Mouse (Mus musculus): ENCODE measurements around the gene Nsun4.

DNA sequence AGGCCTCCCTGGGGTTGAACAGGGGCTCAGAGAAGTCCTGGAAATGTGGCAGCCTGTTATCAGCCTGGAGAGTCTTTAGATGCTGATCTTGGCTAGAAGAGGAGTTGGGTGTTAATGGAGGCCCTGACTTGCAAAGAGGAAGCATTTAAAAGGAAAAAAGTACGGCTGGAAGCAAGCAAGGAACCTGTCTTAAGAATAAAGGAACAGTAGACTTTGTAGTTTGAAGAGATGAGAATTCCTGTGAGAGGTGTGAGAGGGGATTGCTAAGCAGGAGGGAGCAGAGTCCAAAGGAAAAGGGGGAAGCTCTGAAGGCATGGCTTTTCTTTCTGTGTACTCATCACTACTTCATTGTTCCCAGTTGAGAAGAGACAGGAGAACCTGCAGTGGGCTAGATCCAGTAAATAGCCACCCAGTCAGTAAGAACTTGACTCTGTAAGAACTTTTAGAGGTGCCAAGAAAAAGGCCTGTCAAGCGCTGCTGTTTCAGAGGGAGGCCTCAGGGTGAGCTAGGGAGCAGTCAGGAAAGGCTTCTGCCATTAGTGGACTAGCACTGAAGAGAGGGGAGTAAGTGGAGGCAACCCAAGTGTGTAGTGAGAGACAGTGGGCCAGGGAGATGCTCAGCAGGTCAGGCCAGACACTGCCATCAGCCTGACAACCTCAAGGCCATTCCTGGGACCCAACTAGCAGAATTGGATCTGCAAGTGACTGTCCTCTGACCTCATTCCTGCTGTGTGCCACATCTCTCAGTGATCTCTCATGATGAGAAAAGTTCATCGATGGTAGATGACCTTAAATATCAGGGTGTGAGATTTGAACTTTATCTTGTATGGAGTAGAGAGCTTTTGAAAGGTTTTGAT is 23.8 kb upstream of the Nsun4 start:
- no peak for TF ChIP-seq GABPA (IDR thresholded peaks at IDR 0.05; ENCODE audit: insufficient replicate concordance, low read depth, low read length)
- TF ChIP-seq EP300 (IDR thresholded peaks at IDR 0.05; ENCODE audit: low read length): no peak
- peak in 1 of 2 experiments; percentile 25; a peak in 2 of 4 replicates for TF ChIP-seq CTCF (conservative IDR thresholded peaks at IDR 0.05 in 1 of 2, IDR thresholded peaks at IDR 0.05 in 1 of 2; ENCODE audit: low read depth in 2 of 2, low read length in 2 of 2)
- TF ChIP-seq HCFC1 (IDR thresholded peaks at IDR 0.05; ENCODE audit: low read depth, low read length): no peak
- no peak for TF ChIP-seq MAFK (IDR thresholded peaks at IDR 0.05; ENCODE audit: insufficient replicate concordance, low read length)
- TF ChIP-seq POLR2A (IDR thresholded peaks at IDR 0.05; ENCODE audit: low read depth, low read length): 0 out of 2 replicates have a peak, but pooled peaks have one; percentile 10
- no peak for TF ChIP-seq MAX (IDR thresholded peaks at IDR 0.05; ENCODE audit: low read length)
- no peak for TF ChIP-seq ZMIZ1 (IDR thresholded peaks at IDR 0.05; ENCODE audit: low read depth, low read length)
- peak; percentile 91 for TF ChIP-seq ZNF384 (IDR thresholded peaks at IDR 0.05; ENCODE audit: low read depth, low read length)
- TF ChIP-seq ZKSCAN1 (IDR thresholded peaks at IDR 0.05; ENCODE audit: borderline replicate concordance, low read depth, low read length): no peak
- no peak for TF ChIP-seq USF2 (conservative IDR thresholded peaks at IDR 0.05; ENCODE audit: low read depth, low read length)
- no peak for TF ChIP-seq E2F4 (IDR thresholded peaks at IDR 0.05; ENCODE audit: insufficient replicate concordance, low read depth, low read length)
- TF ChIP-seq ELF1 (IDR thresholded peaks at IDR 0.05; ENCODE audit: low read depth, low read length): no peak
